Mouse (Mus musculus): Measurements from ENCODE around the gene Smim4. TPM values are rescaled to one million over a fixed set of nuclear protein-coding genes. Genes with fewer than 3 reads are reported as not detected.

Gene Smim4
- polyA plus RNA-seq, 1 experiment from 2014 or later: 75.2 TPM

DNA sequence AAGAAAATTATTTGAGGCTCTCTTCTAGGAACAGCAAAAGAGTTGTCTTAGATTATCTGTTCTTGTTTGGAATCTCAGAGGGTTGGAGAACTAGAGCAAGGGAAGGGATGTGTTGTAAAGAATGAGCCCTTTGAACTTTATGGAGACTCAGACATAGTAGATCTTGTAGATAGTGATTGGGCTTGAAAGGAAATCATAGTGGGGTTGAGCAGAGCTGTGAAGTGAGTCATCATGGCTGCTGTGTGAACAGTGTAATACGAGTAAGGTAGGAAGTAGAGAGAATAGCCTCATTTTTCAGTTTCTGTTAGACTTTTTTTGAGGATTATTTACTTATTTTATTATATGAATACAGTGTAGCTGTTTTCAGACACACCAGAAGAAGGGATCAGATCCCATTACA, 38.8 kb downstream of the Smim4 start:
- WGBS: 73% methylated on average over 1 of the region's 1 CpGs
- H3K9ac ChIP-seq: no peak overlapping the region
- H3K36me3 ChIP-seq: peaks cover 79% of the 10 kb centered on the region
- no peak overlapping the region for H3K4me3 ChIP-seq
- no peaks in the 10 kb centered on the region for H3K9me3 ChIP-seq
- no peaks in the 10 kb centered on the region for H3K27me3 ChIP-seq
- no peak overlapping the region for H3K27ac ChIP-seq
- H3K4me1 ChIP-seq: no peaks in the 10 kb centered on the region
- H3K4me2 ChIP-seq: no peak overlapping the region
- no peak for ATAC-seq (ENCODE audit: borderline replicate concordance, extremely low read depth, low FRiP score, low TSS enrichment)

DNA sequence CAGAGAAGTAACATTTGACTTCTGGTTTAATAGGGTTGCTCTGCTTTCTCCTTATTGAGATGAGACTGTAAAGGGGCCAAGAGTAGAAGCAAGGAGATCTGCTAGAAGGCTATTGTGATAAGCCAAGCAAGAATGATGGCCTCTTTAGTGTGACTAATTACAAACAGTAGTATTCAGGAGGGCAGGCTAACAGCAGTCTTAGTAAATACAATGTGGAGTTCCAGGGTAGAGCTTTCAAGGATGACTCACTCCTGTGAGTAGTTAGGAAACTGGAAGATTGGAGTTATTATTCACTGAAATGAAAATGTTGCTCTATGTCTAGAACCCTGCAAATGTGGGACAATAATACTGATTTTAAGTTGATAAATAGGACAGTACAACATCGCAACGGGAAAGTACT, 40.2 kb downstream of the Smim4 start:
- no peaks in the 10 kb centered on the region for H3K27me3 ChIP-seq
- no peaks in the 10 kb centered on the region for H3K9me3 ChIP-seq
- H3K4me1 ChIP-seq: no peaks in the 10 kb centered on the region
- peaks cover 76% of the 10 kb centered on the region for H3K36me3 ChIP-seq
- H3K27ac ChIP-seq: no peak overlapping the region
- H3K4me2 ChIP-seq: no peak overlapping the region
- H3K4me3 ChIP-seq: no peak overlapping the region
- ATAC-seq (ENCODE audit: borderline replicate concordance, extremely low read depth, low FRiP score, low TSS enrichment): no peak
- no peak overlapping the region for H3K9ac ChIP-seq
- 96% methylated on average over 2 of the region's 2 CpGs for WGBS

DNA sequence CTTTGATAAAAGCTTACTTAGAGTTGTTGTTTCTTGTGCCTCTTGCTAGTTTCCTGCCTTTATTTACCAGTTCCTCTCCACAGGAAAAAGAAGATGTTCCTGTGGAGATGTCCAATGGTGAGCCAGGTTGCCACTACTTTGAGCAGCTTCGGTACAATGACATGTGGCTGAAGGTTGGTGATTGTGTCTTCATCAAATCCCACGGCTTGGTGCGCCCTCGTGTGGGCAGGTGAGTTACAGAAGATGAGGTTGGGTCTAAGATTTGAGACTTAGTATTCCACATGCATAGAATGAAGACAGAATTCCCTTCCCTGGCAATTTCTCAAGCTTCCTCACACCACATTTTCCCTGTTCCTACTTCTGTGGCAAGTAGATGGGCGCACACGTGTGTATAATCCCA, 41.3 kb downstream of the Smim4 start:
- H3K27me3 ChIP-seq: no peaks in the 10 kb centered on the region
- H3K4me2 ChIP-seq: no peak overlapping the region
- H3K27ac ChIP-seq: no peak overlapping the region
- no peak overlapping the region for H3K9ac ChIP-seq
- no peaks in the 10 kb centered on the region for H3K4me1 ChIP-seq
- no peak for ATAC-seq (ENCODE audit: borderline replicate concordance, extremely low read depth, low FRiP score, low TSS enrichment)
- WGBS: 84% methylated on average over 6 of the region's 6 CpGs
- H3K9me3 ChIP-seq: no peaks in the 10 kb centered on the region
- H3K36me3 ChIP-seq: peaks cover 75% of the 10 kb centered on the region
- no peak overlapping the region for H3K4me3 ChIP-seq

DNA sequence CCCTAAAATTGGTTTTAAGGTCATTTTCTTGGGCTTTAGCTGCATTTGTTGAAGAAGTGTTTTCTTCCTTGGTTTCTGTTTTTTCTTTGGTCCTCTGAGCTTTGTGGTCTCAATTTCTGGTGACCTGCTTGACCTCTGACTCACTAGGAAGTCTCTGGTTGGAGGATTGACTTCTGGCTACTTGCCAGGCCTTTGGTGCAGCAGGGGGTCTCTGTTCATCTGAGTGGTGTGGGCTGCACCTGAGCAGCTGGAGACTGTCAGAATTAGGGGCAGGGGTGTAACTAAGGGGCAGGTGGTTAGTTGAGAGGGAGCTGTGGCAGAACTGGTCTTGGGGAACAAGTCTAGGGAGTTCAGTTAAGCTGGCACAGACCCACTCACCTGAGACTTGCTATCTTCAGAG, 47.6 kb downstream of the Smim4 start:
- peaks cover 59% of the 10 kb centered on the region for H3K36me3 ChIP-seq
- H3K4me3 ChIP-seq: no peak overlapping the region
- no peaks in the 10 kb centered on the region for H3K4me1 ChIP-seq
- H3K4me2 ChIP-seq: no peak overlapping the region
- H3K9ac ChIP-seq: no peak overlapping the region
- ATAC-seq (ENCODE audit: borderline replicate concordance, extremely low read depth, low FRiP score, low TSS enrichment): no peak
- H3K27ac ChIP-seq: no peak overlapping the region
- no peaks in the 10 kb centered on the region for H3K27me3 ChIP-seq
- H3K9me3 ChIP-seq: no peaks in the 10 kb centered on the region

DNA sequence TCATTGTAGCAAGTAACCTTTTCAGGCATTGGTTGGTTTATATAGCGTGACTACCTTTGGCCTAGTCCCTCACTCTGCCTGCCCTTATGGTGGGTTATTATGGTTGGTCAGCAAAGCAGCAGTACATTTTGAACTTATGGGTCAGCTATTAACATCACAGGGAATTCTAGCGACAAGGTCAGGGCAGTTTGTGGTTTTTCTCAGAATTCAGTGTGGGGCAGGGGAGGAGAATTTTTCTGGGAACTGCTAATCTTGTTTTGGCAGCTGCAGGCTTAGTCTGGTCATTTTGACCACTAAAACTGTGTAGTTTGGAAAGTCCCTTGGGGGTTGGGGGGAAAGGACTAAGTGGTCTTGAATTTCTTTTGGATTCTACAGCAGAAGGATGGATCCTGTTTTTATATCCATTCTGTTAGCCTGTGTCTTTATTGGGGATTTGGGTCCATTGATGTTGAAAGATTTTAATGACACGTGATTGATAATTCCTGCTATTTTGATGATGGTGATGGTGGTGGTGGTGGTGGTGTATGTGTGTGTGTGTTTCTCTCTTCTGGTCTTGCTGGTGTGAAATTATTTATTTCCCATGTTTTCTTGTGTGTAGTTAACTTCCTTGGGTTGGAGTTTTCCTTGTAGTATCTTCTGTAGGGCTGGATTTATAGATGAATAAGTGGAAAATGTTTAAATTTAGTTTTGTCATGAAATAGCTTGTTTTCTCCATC, 49.3 kb downstream of the Smim4 start:
- Histone ChIP-seq H3K36me3 (peaks cover 57% of the 10 kb centered on the region), H3K27me3 (no peaks in the 10 kb centered on the region), H3K4me3 (no peak overlapping the region), H3K9me3 (no peaks in the 10 kb centered on the region), H3K4me1 (no peaks in the 10 kb centered on the region), H3K4me2 (no peak overlapping the region), H3K27ac (no peak overlapping the region), H3K9ac (no peak overlapping the region)
- WGBS: 92% methylated on average over 3 of the region's 3 CpGs
- ATAC-seq (ENCODE audit: borderline replicate concordance, extremely low read depth, low FRiP score, low TSS enrichment): no peak

DNA sequence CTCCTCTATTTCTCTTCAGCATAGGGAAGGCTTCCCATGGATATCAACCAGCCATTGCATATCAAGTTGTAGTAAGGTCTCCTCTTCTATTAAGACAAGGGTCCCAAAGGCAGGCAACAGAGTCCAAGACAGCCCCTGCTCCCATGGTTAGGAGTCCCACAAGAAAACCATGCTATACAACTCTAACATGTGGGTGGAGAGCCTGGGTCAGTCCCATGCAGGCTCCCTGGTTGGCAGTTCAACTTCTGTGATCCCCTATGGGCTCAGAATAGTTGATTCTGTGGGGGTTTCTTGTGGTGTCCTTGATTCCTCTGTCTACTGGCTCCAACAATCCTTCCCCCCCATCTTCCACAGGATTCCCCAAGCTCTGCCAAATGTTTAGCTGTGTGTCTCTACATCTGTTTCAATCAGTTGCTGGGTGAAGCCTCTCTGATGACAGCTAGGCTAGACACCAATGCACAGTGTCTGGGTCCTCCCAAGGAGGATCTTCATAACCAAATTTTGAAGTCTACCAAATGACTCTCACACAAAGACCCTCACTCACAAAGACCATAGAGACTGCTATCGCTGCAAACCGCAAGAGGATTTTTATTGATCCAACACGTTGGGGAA, 50.1 kb downstream of the Smim4 start:
- H3K36me3 ChIP-seq: peaks cover 64% of the 10 kb centered on the region
- no peak overlapping the region for H3K4me2 ChIP-seq
- no peaks in the 10 kb centered on the region for H3K27me3 ChIP-seq
- H3K9me3 ChIP-seq: no peaks in the 10 kb centered on the region
- H3K9ac ChIP-seq: no peak overlapping the region
- WGBS: 96% methylated on average over 3 of the region's 3 CpGs
- no peak overlapping the region for H3K27ac ChIP-seq
- no peak overlapping the region for H3K4me3 ChIP-seq
- H3K4me1 ChIP-seq: no peaks in the 10 kb centered on the region
- no peak for ATAC-seq (ENCODE audit: borderline replicate concordance, extremely low read depth, low FRiP score, low TSS enrichment)

DNA sequence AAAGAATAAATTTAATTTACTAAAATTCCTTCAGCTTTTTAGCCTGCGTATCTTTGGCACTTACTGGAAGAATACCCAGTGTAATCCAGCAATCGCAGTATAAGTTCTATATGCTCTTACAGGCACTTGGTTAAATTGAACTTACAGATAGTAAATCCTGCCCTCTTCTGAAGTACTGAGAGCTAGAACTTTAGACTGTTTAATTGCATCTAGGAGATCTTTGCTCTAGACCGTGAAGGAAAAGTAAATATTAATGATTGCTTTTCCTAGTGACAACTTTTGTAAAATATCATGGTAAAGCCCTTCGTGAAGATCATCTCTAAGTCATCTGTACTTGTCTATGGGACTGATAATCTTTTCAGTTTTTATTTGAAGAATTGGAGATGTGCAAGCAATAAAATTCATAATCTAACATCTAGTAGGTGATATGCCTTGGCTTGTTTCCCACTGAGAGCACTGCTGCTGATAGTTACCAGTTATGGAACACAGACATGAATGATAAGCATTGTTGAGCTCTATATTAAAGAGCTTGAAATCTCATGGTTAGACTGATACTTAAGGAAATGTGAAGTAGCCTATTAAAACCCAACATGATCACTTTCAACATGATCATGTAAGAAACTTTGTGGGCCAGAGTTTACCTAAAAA, 59.5 kb downstream of the Smim4 start:
- Histone ChIP-seq H3K4me2 (no peak overlapping the region), H3K27ac (no peak overlapping the region), H3K4me3 (no peak overlapping the region), H3K9ac (no peak overlapping the region), H3K36me3 (peaks cover 70% of the 10 kb centered on the region), H3K9me3 (no peaks in the 10 kb centered on the region), H3K4me1 (no peaks in the 10 kb centered on the region), H3K27me3 (no peaks in the 10 kb centered on the region)
- no peak for ATAC-seq (ENCODE audit: borderline replicate concordance, extremely low read depth, low FRiP score, low TSS enrichment)
- 90% methylated on average over 4 of the region's 4 CpGs for WGBS

DNA sequence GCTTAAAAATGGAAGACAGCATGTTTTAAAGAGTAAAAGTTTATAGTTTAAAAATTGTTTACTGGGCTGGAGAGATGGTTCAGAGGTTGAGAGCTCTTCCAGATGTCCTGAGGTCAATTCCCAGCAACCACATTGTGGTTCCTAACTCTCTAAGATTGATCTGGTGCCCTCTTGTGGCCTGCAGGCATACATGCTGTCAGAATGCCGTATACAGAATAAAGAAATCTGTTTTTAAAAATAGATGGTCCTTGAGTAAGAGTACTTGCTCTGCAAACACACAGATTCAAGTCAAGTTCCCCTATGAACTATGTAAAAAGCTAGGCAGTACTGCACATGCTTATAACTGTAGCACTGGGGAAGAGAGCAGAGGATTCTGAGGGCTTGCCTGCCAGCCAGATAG, 66.5 kb downstream of the Smim4 start:
- 55% methylated on average over 1 of the region's 1 CpGs for WGBS
- H3K9ac ChIP-seq: no peak overlapping the region
- no peak overlapping the region for H3K4me3 ChIP-seq

DNA sequence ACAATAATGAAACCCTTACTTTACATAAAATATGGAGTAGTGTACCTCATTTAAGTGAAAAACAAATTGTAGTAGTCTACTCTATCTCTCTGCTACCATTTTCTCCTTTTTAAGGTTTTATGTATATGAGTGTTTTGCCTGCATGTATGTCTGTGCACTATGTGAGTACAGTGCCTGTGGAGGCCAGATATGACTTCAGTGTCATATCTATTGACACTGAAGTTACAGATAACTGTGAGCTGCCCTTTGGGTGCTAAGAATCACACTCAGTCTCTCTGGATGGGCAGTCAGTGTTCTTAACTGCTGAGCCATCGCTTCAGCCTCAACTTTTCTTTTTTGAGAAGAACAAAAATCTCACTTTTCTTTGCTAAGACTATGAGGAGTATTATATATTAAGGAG, 82.9 kb downstream of the Smim4 start:
- no peaks in the 10 kb centered on the region for H3K4me1 ChIP-seq
- ATAC-seq (ENCODE audit: borderline replicate concordance, extremely low read depth, low FRiP score, low TSS enrichment): no peak
- WGBS: 98% methylated on average over 1 of the region's 1 CpGs
- no peak overlapping the region for H3K4me2 ChIP-seq
- no peak overlapping the region for H3K9ac ChIP-seq
- no peak overlapping the region for H3K27ac ChIP-seq
- H3K4me3 ChIP-seq: no peak overlapping the region
- H3K9me3 ChIP-seq: no peaks in the 10 kb centered on the region
- H3K36me3 ChIP-seq: peaks cover 71% of the 10 kb centered on the region
- no peaks in the 10 kb centered on the region for H3K27me3 ChIP-seq

More for the DNA sequence above, 66.5 kb downstream of the Smim4 start:
- H3K9me3 ChIP-seq: no peaks in the 10 kb centered on the region
- ATAC-seq (ENCODE audit: borderline replicate concordance, extremely low read depth, low FRiP score, low TSS enrichment): no peak
- no peaks in the 10 kb centered on the region for H3K27me3 ChIP-seq
- H3K4me1 ChIP-seq: no peaks in the 10 kb centered on the region
- peaks cover 67% of the 10 kb centered on the region for H3K36me3 ChIP-seq
- H3K4me2 ChIP-seq: no peak overlapping the region
- no peak overlapping the region for H3K27ac ChIP-seq

DNA sequence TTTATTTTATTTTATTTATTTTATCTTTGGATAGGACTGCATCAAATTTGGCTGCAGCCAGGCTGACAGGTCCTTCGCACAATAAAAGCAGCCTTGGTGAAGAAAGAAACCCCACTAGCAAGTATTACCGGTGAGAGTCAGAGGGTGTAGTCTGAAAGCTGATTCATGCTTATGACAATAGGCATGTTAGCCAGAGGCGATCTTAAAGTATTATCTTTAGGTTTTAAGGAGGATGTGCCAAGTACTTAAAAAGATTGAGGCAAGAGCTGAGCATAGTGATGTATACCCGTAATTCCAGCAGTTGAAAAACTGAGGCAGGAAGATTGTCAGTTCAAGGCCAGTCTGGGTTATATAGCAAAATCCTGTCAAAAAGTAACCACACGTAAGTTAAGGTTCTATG, 83.5 kb downstream of the Smim4 start:
- H3K27ac ChIP-seq: no peak overlapping the region
- no peak overlapping the region for H3K4me3 ChIP-seq
- no peaks in the 10 kb centered on the region for H3K9me3 ChIP-seq
- H3K9ac ChIP-seq: no peak overlapping the region
- H3K27me3 ChIP-seq: no peaks in the 10 kb centered on the region
- WGBS: 89% methylated on average over 5 of the region's 5 CpGs
- ATAC-seq (ENCODE audit: borderline replicate concordance, extremely low read depth, low FRiP score, low TSS enrichment): no peak
- no peak overlapping the region for H3K4me2 ChIP-seq
- no peaks in the 10 kb centered on the region for H3K4me1 ChIP-seq
- H3K36me3 ChIP-seq: peaks cover 68% of the 10 kb centered on the region

All from lung, embryonic 15.5 days (tissue).